Mouse (Mus musculus) stomach, postnatal 0 days (tissue): ENCODE measurements around the gene Oit1.

ENCODE experiments used
- CTCF ChIP-seq: IDR thresholded peaks from 2 replicates; pipeline ENCODE4 v1.5.1; 2016; ENCODE audit warnings: antibody characterized with exemption, low read depth, mild to moderate bottlenecking, moderate library complexity
- EP300 ChIP-seq: optimal IDR thresholded peaks from 2 replicates; pipeline ENCODE3; 2016; ENCODE audit warnings: antibody characterized with exemption

GRCm38 (mm10) chr14:8392181-8392825 lies 13.7 kb upstream of the Oit1 start:
- TF ChIP-seq CTCF: no peak
- TF ChIP-seq EP300: no peak
